Mouse (Mus musculus) midbrain, embryonic 12.5 days (tissue): ENCODE measurements around the gene Zfp184. TPM values are rescaled to one million over a fixed set of nuclear protein-coding genes. Genes with fewer than 3 reads are reported as not detected.

ENCODE experiments used
- ATAC-seq: fragments of 200-750 bp; cut with Nextera tagmentation; 2 replicates; pipeline ENCODE4 v1.8.0; 2017; ENCODE audit warnings: low read depth, moderate TSS enrichment, moderate library complexity; ENCODE audit not compliant: low FRiP score
- H3K27ac ChIP-seq: fragments of 300-500 bp; sonication (generic); replicated peaks from 2 replicates; pipeline ENCODE4 v1.5.1; 2016; ENCODE audit warnings: mild to moderate bottlenecking
- H3K27me3 ChIP-seq: fragments of 300-500 bp; sonication (generic); 2 replicates; pipeline ENCODE4 v1.6.1; 2016; ENCODE audit warnings: mild to moderate bottlenecking
- H3K36me3 ChIP-seq: fragments of 300-500 bp; sonication (generic); 2 replicates; pipeline ENCODE4 v1.6.1; 2016
- H3K4me1 ChIP-seq: fragments of 300-500 bp; sonication (generic); 2 replicates; pipeline ENCODE4 v1.6.1; 2016
- H3K4me2 ChIP-seq: fragments of 300-500 bp; sonication (generic); replicated peaks from 2 replicates; pipeline ENCODE4 v1.6.1; 2016; ENCODE audit warnings: mild to moderate bottlenecking, moderate library complexity
- H3K4me3 ChIP-seq: fragments of 300-500 bp; sonication (generic); 2 replicates; pipeline ENCODE4 v1.5.1; 2016; ENCODE audit warnings: mild to moderate bottlenecking
- H3K9ac ChIP-seq: fragments of 300-500 bp; sonication (generic); replicated peaks from 2 replicates; pipeline ENCODE4 v1.6.1; 2016; ENCODE audit warnings: mild to moderate bottlenecking, moderate library complexity
- H3K9me3 ChIP-seq: fragments of 300-500 bp; sonication (generic); 2 replicates; pipeline ENCODE4 v1.6.1; 2016; ENCODE audit warnings: mild to moderate bottlenecking
- WGBS: fragments of 180-500 bp; shearing (Covaris S2); methylation state at CpG from one replicate; pipeline ENCODE4 v1.1.7; 2016; 5-methylcytosine and 5-hydroxymethylcytosine counted together
- polyA plus RNA-seq: library from polyadenylated mRNA; unstranded; fragments of >200 nt; fragmentation: Nextera tagmentation; extraction: Ambion mirVana; gene quantifications from 2 replicates; pipeline ENCODE4 v1.2.1, GENCODE M21; 2016

Gene Zfp184
- polyA plus RNA-seq, 1 experiment from 2014 or later = 22.3 TPM

DNA sequence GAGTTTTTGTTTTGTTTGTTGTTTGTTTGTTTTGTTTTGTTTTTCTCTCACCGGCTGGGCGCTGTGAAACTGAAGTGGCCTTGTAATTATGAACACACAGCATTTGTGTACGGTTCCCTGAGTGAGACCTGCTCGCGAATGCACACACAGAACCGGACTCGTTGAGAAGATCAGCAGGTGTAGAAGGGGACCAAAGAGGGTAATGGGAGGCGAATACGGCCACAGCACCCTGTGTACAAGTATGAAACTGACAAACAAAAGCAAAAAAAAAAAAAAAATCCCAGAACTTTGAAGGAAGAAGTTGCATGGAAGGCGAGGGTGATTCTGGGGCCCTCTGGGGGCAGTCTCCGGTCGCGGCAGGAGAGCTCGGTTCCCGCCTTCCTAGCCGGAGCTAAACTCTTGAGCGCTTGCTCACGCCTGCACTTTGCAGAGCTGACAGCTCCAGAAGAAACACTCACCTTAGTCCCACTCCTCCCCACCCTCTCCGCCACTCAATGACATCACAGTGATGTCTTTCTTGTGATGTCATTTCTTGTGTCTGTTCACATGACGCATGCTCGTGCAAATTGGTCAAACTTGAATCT is 50.5 kb downstream of the Zfp184 start:
- no peak overlapping the region for H3K27ac ChIP-seq
- peak overlapping the region; percentile 38 for H3K4me3 ChIP-seq
- H3K9ac ChIP-seq = no peak overlapping the region
- H3K4me2 ChIP-seq = peak overlapping the region; percentile 54
- no peaks in the 10 kb centered on the region for H3K9me3 ChIP-seq
- no peak for ATAC-seq
- peaks cover 72% of the 10 kb centered on the region for H3K27me3 ChIP-seq
- 1% methylated on average over 21 of the region's 21 CpGs for WGBS
- H3K4me1 ChIP-seq = peaks cover 19% of the 10 kb centered on the region; the same call in 1 of the 2 replicates
- H3K36me3 ChIP-seq = no peaks in the 10 kb centered on the region

DNA sequence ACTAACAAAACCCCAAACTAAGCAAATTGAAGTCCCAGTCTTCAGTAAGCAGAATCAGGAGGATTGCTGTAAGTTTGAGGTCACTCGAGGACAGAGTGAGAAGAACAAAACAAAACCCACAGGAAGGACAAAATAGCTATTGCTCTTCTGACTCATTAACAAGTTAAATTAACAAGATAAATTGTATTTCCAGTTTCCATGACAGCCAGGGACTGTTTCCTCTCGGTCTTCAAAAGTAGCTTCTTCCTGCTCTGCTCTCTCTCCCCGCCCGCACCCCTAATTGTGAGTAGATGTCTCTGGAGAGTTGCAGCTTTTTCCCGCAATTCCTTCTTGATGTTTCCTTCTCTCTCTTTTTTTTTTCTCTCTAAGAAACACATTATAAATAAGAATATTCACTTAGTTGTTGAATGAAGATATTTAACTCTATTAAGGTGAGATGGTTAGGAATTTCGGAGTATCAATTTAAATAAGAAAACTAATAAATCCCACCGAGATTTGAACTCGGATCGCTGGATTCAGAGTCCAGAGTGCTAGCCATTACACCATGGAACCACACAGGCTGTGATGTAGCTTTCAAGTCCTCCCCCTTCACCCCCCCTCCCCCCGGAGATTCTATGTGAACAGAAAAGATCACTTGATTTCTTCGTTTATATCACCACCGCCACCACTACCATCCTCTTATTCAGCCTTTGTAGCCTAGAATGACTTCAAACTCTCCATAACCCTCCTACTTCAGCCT is 51.4 kb downstream of the Zfp184 start:
- H3K4me2 ChIP-seq = peak overlapping the region; percentile 54
- WGBS = 2% methylated on average over 12 of the region's 12 CpGs
- H3K9me3 ChIP-seq = no peaks in the 10 kb centered on the region
- no peak overlapping the region for H3K27ac ChIP-seq
- no peak for ATAC-seq
- no peak overlapping the region for H3K9ac ChIP-seq
- H3K4me1 ChIP-seq = peaks cover 19% of the 10 kb centered on the region; the same call in 1 of the 2 replicates
- H3K4me3 ChIP-seq = peak overlapping the region; percentile 38
- no peaks in the 10 kb centered on the region for H3K36me3 ChIP-seq
- H3K27me3 ChIP-seq = peaks cover 75% of the 10 kb centered on the region

DNA sequence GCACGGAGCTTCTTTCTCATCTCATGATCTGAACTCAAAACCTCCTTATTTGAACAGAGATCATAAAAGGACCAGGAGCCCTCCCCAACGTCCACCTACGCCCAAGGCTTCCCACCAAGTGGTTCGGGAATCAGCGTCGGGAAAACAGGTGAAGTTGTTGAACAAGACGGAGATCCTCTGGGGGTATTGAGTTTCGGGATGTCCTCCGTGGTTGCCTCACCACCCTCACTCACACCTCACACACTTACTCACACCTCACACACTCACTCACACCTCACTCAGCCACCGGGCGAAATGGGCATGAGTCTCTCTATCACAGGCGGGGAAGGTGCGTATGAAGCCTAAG is 51.9 kb downstream of the Zfp184 start:
- H3K4me2 ChIP-seq = peak overlapping the region; percentile 54
- ATAC-seq = no peak
- no peaks in the 10 kb centered on the region for H3K9me3 ChIP-seq
- no peak overlapping the region for H3K9ac ChIP-seq
- H3K27ac ChIP-seq = no peak overlapping the region
- peaks cover 78% of the 10 kb centered on the region for H3K27me3 ChIP-seq
- under 1% methylated on average over 13 of the region's 13 CpGs for WGBS
- H3K4me1 ChIP-seq = peaks cover 19% of the 10 kb centered on the region; the same call in 1 of the 2 replicates
- H3K4me3 ChIP-seq = peak overlapping the region; percentile 26
- H3K36me3 ChIP-seq = no peaks in the 10 kb centered on the region

DNA sequence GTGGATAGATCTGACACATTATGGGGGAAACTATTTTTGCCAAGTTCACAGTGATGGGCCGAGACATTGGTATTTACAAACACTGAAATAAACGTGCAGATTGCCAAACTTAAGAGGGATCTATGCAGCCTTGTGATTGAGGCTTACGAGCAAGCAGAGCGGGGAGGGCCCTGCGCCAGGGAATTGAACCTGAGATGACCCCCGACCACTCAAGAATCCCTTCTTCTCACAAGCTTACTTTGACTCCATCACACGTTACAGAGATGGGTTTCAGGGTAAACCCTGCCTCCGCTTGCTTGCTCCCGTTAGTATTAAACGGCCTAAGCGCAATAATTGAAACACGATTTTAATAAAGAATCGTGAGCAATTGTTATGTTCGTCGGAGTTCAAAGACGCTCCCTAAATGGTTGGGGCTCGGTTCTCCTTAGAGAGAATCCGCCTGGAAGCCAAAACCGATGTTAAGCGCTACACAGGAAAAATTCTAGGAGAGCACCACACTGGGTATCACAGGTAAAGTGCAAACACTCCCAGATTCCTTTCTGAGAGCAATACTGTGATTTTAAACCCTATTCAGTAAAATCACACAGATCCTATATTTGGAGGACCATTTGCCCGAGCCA is 52.4 kb downstream of the Zfp184 start:
- WGBS = 1% methylated on average over 21 of the region's 21 CpGs
- no peak overlapping the region for H3K27ac ChIP-seq
- H3K36me3 ChIP-seq = no peaks in the 10 kb centered on the region
- no peak overlapping the region for H3K9ac ChIP-seq
- no peak for ATAC-seq
- H3K4me1 ChIP-seq = peaks cover 19% of the 10 kb centered on the region; the same call in 1 of the 2 replicates
- H3K4me3 ChIP-seq = peak overlapping the region; percentile 26
- peaks cover 83% of the 10 kb centered on the region for H3K27me3 ChIP-seq
- H3K4me2 ChIP-seq = peak overlapping the region; percentile 54
- no peaks in the 10 kb centered on the region for H3K9me3 ChIP-seq

- Histone ChIP-seq H3K4me1 (peaks cover 19% of the 10 kb centered on the region; the same call in 1 of the 2 replicates), H3K4me2 (peak overlapping the region; percentile 54; the same call in 1 of the 2 replicates), H3K4me3 (no peak overlapping the region), H3K27ac (no peak overlapping the region), H3K27me3 (peaks cover 86% of the 10 kb centered on the region), H3K9me3 (no peaks in the 10 kb centered on the region), H3K36me3 (no peaks in the 10 kb centered on the region), H3K9ac (no peak overlapping the region)
- ATAC-seq = no peak
- 5% methylated on average over 4 of the region's 4 CpGs for WGBS
These were observed 52.9 kb downstream of the Zfp184 start for GRCm38 (mm10) chr13:21997821-21998220.

DNA sequence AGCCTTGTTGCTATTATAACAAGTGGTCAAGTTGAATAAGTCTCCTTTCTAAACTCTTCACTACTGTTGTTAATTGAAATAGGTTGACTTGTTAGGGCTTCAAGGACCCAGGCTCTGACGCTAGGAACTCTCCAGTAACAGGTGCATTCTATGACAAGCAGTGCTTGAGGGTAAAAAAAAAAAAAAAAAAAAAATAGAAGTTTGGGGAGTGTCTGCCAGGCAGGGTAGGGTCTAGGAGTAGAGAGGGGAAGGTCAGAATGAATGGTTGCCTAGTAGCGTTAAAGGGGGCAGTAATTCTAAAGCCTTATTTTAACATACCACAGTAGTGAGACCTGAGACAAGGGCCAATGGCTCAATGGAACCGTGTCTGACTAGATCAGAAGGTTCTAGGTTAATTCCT is 53.5 kb downstream of the Zfp184 start:
- H3K4me3 ChIP-seq = no peak overlapping the region
- WGBS = 18% methylated on average over 3 of the region's 3 CpGs
- no peak for ATAC-seq

DNA sequence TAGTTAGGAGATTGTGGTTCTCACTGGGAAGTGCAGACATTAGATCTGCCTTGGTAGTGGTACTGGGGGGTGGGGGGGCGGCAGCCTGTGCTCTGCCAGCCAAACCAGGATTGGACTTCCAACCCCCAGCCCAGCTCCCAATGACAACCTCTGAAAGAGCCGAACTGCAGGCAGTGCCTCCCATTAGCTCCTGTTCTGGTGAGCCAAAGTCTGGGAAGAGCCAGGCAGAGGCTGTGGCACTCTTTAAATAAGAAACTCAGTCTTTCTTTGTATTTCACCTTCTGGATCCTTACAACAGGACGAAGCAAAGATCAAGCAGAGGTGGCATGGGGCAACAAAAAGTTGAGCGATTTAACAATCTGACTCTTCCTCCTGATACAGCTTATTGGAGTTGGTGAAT is 54.3 kb downstream of the Zfp184 start:
- H3K4me3 ChIP-seq = no peak overlapping the region
- 35% methylated on average over 4 of the region's 4 CpGs for WGBS
- H3K4me1 ChIP-seq = peaks cover 19% of the 10 kb centered on the region; the same call in 1 of the 2 replicates
- peaks cover 91% of the 10 kb centered on the region for H3K27me3 ChIP-seq
- no peak for ATAC-seq
- no peaks in the 10 kb centered on the region for H3K9me3 ChIP-seq
- H3K9ac ChIP-seq = no peak overlapping the region
- H3K27ac ChIP-seq = no peak overlapping the region
- no peaks in the 10 kb centered on the region for H3K36me3 ChIP-seq
- H3K4me2 ChIP-seq = no peak overlapping the region

More for the DNA sequence above, 53.5 kb downstream of the Zfp184 start:
- peaks cover 19% of the 10 kb centered on the region; the same call in 1 of the 2 replicates for H3K4me1 ChIP-seq
- no peaks in the 10 kb centered on the region for H3K9me3 ChIP-seq
- peaks cover 88% of the 10 kb centered on the region for H3K27me3 ChIP-seq
- no peaks in the 10 kb centered on the region for H3K36me3 ChIP-seq
- H3K27ac ChIP-seq = no peak overlapping the region
- H3K9ac ChIP-seq = no peak overlapping the region
- no peak overlapping the region for H3K4me2 ChIP-seq

DNA sequence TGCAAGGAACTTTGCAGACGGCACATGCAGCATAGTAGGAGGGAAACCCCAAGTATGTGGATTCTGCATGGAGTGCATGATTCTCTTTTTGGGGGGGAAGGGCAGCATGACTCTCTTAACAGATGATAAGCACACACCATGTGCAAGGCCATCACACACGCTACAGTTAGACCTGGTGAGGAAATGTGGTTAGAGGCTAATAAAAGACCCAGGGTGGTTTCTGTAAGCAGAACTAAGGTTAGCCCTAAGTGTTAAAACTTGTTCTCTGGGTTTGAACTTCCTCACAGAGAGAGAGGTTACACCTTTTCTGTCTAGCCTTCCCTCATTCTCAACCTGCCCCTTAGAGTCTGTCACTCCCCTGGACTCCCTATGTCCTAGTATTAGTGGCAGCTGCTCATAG is 56.5 kb downstream of the Zfp184 start:
- peaks cover 98% of the 10 kb centered on the region for H3K27me3 ChIP-seq
- no peak overlapping the region for H3K9ac ChIP-seq
- H3K36me3 ChIP-seq = no peaks in the 10 kb centered on the region
- no peaks in the 10 kb centered on the region for H3K9me3 ChIP-seq
- no peak overlapping the region for H3K27ac ChIP-seq
- no peak overlapping the region for H3K4me2 ChIP-seq
- no peak for ATAC-seq
- WGBS = 62% methylated on average over 2 of the region's 2 CpGs
- H3K4me1 ChIP-seq = peaks cover 20% of the 10 kb centered on the region
- no peak overlapping the region for H3K4me3 ChIP-seq

DNA sequence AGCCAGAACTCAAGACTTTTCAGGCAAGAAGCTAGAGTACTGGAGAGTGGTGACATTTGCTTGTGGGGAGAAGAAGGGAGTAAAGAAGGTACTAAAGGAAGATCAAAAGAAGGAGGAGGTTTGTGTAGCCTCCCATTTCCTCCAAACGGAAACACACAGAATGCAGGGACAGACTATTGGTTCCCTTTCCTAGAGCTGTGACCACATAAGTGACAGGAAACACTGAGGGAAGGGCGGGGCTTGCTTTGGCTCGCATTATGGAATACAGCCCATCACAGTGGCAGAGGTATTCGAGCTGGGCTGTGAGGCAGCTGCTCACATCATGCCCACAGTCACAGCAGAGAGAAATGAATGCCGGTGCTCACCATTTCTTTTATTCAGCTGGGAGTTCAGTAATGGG is 56.9 kb downstream of the Zfp184 start:
- Histone ChIP-seq H3K36me3 (no peaks in the 10 kb centered on the region), H3K9ac (no peak overlapping the region), H3K27ac (no peak overlapping the region), H3K4me3 (no peak overlapping the region), H3K27me3 (peaks cover 98% of the 10 kb centered on the region), H3K4me1 (peaks cover 22% of the 10 kb centered on the region), H3K4me2 (no peak overlapping the region), H3K9me3 (no peaks in the 10 kb centered on the region)
- WGBS = 41% methylated on average over 5 of the region's 5 CpGs
- no peak for ATAC-seq

- H3K27me3 ChIP-seq = peaks cover 100% of the 10 kb centered on the region
- H3K4me3 ChIP-seq = peak overlapping the region; percentile 49
- no peak overlapping the region for H3K27ac ChIP-seq
- H3K4me1 ChIP-seq = peaks cover 20% of the 10 kb centered on the region
- WGBS = under 1% methylated on average over 45 of the region's 45 CpGs
- no peaks in the 10 kb centered on the region for H3K36me3 ChIP-seq
- peak overlapping the region; percentile 85 for H3K4me2 ChIP-seq
- no peaks in the 10 kb centered on the region for H3K9me3 ChIP-seq
- H3K9ac ChIP-seq = peak overlapping the region; percentile 50
- ATAC-seq = peak; percentile 88
These were observed 60.9 kb downstream of the Zfp184 start for GRCm38 (mm10) chr13:22005605-22006333.

DNA sequence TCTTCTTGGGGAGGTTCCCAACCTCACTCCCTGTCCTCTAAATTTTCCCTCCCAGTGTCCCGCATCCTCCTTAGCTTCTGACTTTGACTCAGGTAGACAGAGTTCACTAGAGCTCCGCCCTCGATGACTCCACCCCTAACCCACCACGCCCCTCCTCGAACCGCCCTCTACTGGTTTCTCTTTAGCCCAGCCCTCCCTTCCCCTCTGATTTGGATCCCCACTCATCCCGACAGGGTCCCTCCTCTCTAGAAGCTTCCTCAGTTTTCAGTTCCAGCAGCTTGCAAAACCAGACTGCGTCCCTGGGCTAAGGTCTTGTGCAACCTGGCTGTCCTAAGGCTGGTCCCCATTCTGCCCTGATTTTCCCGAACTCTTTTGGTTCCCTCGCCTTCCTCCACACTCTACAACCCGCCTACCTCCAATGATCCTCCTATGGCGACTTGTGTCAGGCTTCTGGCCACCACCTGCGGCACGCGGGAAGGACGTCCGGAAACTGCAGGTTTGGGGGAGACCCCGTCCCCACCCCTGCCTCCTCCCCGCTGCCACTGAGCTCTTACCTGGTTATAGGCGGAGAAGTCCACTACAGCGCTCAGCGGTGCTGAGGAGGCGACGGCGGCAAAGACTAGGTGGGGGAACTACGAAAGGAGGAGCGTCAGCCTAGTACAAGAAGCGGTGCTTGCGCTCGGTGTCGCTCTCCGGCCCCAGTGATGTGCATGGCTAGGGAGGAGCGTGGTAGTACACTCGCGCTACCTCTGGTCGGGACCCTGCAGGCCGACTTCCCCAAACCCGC is 61.6 kb downstream of the Zfp184 start:
- H3K27me3 ChIP-seq = peaks cover 98% of the 10 kb centered on the region
- H3K4me2 ChIP-seq = peak overlapping the region; percentile 85
- peak overlapping the region; percentile 50 for H3K9ac ChIP-seq
- H3K4me1 ChIP-seq = peaks cover 20% of the 10 kb centered on the region
- peak overlapping the region; percentile 49 for H3K4me3 ChIP-seq
- WGBS = under 1% methylated on average over 38 of the region's 38 CpGs
- ATAC-seq = peak; percentile 88
- no peaks in the 10 kb centered on the region for H3K36me3 ChIP-seq
- no peak overlapping the region for H3K27ac ChIP-seq
- no peaks in the 10 kb centered on the region for H3K9me3 ChIP-seq
